Mouse (Mus musculus): ENCODE results near the gene Gm9747. TPM values are rescaled to one million over a fixed set of nuclear protein-coding genes. Genes with fewer than 3 reads are reported as not detected.

Gene Gm9747
- total and polyA plus RNA-seq, 2 experiments from 2014 or later = 14.8 TPM; not detected in 1

GRCm38 (mm10) chr1:82257457-82257856, 24.5 kb downstream of the Gm9747 start:
- H3K36me3 ChIP-seq (ENCODE audit: insufficient read depth) = no peaks in the 10 kb centered on the region; the same call in 1 of the 2 replicates
- no peak overlapping the region for H3K4me2 ChIP-seq (ENCODE audit: low read depth)
- H3K4me1 ChIP-seq (ENCODE audit: insufficient read depth) = 0 out of 2 replicates have a peak, but pooled peaks cover 5% of the 10 kb centered on the region
- ATAC-seq = no peak
- WGBS = 47% methylated on average over 5 of the region's 5 CpGs
- DNase-seq = no peak
- no peak overlapping the region for H3K9ac ChIP-seq
- H3K27me3 ChIP-seq (ENCODE audit: insufficient read depth, low read length) = no peaks in the 10 kb centered on the region
- no peak overlapping the region for H3K4me3 ChIP-seq (ENCODE audit: low read depth, low read length)
- H3K9me3 ChIP-seq (ENCODE audit: low read length) = no peaks in the 10 kb centered on the region
- H3K27ac ChIP-seq (ENCODE audit: low read depth, low read length) = no peak overlapping the region
- no peak for TF ChIP-seq CTCF (IDR thresholded peaks at IDR 0.05; ENCODE audit: low read depth)

- Histone ChIP-seq H3K36me3 (ENCODE audit: insufficient read depth) (no peaks in the 10 kb centered on the region; the same call in 1 of the 2 replicates), H3K9ac (no peak overlapping the region), H3K4me3 (ENCODE audit: low read depth, low read length) (no peak overlapping the region), H3K4me1 (ENCODE audit: insufficient read depth) (0 out of 2 replicates have a peak, but pooled peaks cover 5% of the 10 kb centered on the region), H3K27ac (ENCODE audit: low read depth, low read length) (no peak overlapping the region), H3K9me3 (ENCODE audit: low read length) (no peaks in the 10 kb centered on the region), H3K27me3 (ENCODE audit: insufficient read depth, low read length) (no peaks in the 10 kb centered on the region), H3K4me2 (ENCODE audit: low read depth) (no peak overlapping the region)
- DNase-seq = no peak
- no peak for ATAC-seq
- WGBS = 45% methylated on average over 7 of the region's 7 CpGs
- no peak for TF ChIP-seq CTCF (IDR thresholded peaks at IDR 0.05; ENCODE audit: low read depth)
Observed at GRCm38 (mm10) chr1:82258331-82258730, 25.4 kb downstream of the Gm9747 start.

GRCm38 (mm10) chr1:82260055-82260454, 27.1 kb downstream of the Gm9747 start:
- 21% methylated on average over 3 of the region's 3 CpGs for WGBS
- ATAC-seq = no peak

GRCm38 (mm10) chr1:82261053-82261618, 28.2 kb downstream of the Gm9747 start:
- Histone ChIP-seq H3K9me3 (ENCODE audit: low read length) (no peaks in the 10 kb centered on the region), H3K4me1 (ENCODE audit: insufficient read depth) (0 out of 2 replicates have a peak, but pooled peaks cover 5% of the 10 kb centered on the region), H3K27me3 (ENCODE audit: insufficient read depth, low read length) (no peaks in the 10 kb centered on the region), H3K4me2 (ENCODE audit: low read depth) (no peak overlapping the region), H3K27ac (ENCODE audit: low read depth, low read length) (no peak overlapping the region), H3K36me3 (ENCODE audit: insufficient read depth) (no peaks in the 10 kb centered on the region), H3K9ac (no peak overlapping the region), H3K4me3 (ENCODE audit: low read depth, low read length) (no peak overlapping the region)
- WGBS = 25% methylated on average over 9 of the region's 9 CpGs
- DNase-seq (peak; percentile 54), ATAC-seq (peak; percentile 67)
- no peak for TF ChIP-seq CTCF (IDR thresholded peaks at IDR 0.05; ENCODE audit: low read depth)

More at GRCm38 (mm10) chr1:82260055-82260454, 27.1 kb downstream of the Gm9747 start:
- 0 out of 2 replicates have a peak, but pooled peaks cover 5% of the 10 kb centered on the region for H3K4me1 ChIP-seq (ENCODE audit: insufficient read depth)
- DNase-seq = no peak
- TF ChIP-seq CTCF (IDR thresholded peaks at IDR 0.05; ENCODE audit: low read depth) = no peak
- H3K9me3 ChIP-seq (ENCODE audit: low read length) = no peaks in the 10 kb centered on the region
- no peak overlapping the region for H3K4me3 ChIP-seq (ENCODE audit: low read depth, low read length)
- no peak overlapping the region for H3K9ac ChIP-seq
- no peaks in the 10 kb centered on the region for H3K27me3 ChIP-seq (ENCODE audit: insufficient read depth, low read length)
- H3K4me2 ChIP-seq (ENCODE audit: low read depth) = no peak overlapping the region
- H3K27ac ChIP-seq (ENCODE audit: low read depth, low read length) = no peak overlapping the region
- no peaks in the 10 kb centered on the region for H3K36me3 ChIP-seq (ENCODE audit: insufficient read depth)

GRCm38 (mm10) chr1:82261638-82262037, 28.7 kb downstream of the Gm9747 start:
- TF ChIP-seq CTCF (IDR thresholded peaks at IDR 0.05; ENCODE audit: low read depth) = no peak
- no peak overlapping the region for H3K4me2 ChIP-seq (ENCODE audit: low read depth)
- H3K4me3 ChIP-seq (ENCODE audit: low read depth, low read length) = no peak overlapping the region
- 56% methylated on average over 5 of the region's 5 CpGs for WGBS
- ATAC-seq (no peak), DNase-seq (no peak)
- no peak overlapping the region for H3K9ac ChIP-seq
- H3K27ac ChIP-seq (ENCODE audit: low read depth, low read length) = no peak overlapping the region
- no peaks in the 10 kb centered on the region for H3K36me3 ChIP-seq (ENCODE audit: insufficient read depth)
- H3K27me3 ChIP-seq (ENCODE audit: insufficient read depth, low read length) = no peaks in the 10 kb centered on the region
- H3K4me1 ChIP-seq (ENCODE audit: insufficient read depth) = 0 out of 2 replicates have a peak, but pooled peaks cover 5% of the 10 kb centered on the region
- no peaks in the 10 kb centered on the region for H3K9me3 ChIP-seq (ENCODE audit: low read length)

GRCm38 (mm10) chr1:82262331-82262730, 29.4 kb downstream of the Gm9747 start:
- H3K27me3 ChIP-seq (ENCODE audit: insufficient read depth, low read length) = no peaks in the 10 kb centered on the region
- H3K4me2 ChIP-seq (ENCODE audit: low read depth) = no peak overlapping the region
- 37% methylated on average over 1 of the region's 1 CpGs for WGBS
- 0 out of 2 replicates have a peak, but pooled peaks cover 5% of the 10 kb centered on the region for H3K4me1 ChIP-seq (ENCODE audit: insufficient read depth)
- no peak overlapping the region for H3K27ac ChIP-seq (ENCODE audit: low read depth, low read length)
- no peak for TF ChIP-seq CTCF (IDR thresholded peaks at IDR 0.05; ENCODE audit: low read depth)
- H3K36me3 ChIP-seq (ENCODE audit: insufficient read depth) = no peaks in the 10 kb centered on the region
- H3K9ac ChIP-seq = no peak overlapping the region
- no peak overlapping the region for H3K4me3 ChIP-seq (ENCODE audit: low read depth, low read length)
- DNase-seq (no peak), ATAC-seq (no peak)
- H3K9me3 ChIP-seq (ENCODE audit: low read length) = no peaks in the 10 kb centered on the region

- DNase-seq (no peak), ATAC-seq (no peak)
- Histone ChIP-seq H3K4me1 (ENCODE audit: insufficient read depth) (no peaks in the 10 kb centered on the region), H3K9me3 (ENCODE audit: low read length) (no peaks in the 10 kb centered on the region), H3K36me3 (ENCODE audit: insufficient read depth) (no peaks in the 10 kb centered on the region), H3K27ac (ENCODE audit: low read depth, low read length) (no peak overlapping the region), H3K9ac (no peak overlapping the region), H3K4me2 (ENCODE audit: low read depth) (no peak overlapping the region), H3K27me3 (ENCODE audit: insufficient read depth, low read length) (no peaks in the 10 kb centered on the region), H3K4me3 (ENCODE audit: low read depth, low read length) (no peak overlapping the region)
- no peak for TF ChIP-seq CTCF (IDR thresholded peaks at IDR 0.05; ENCODE audit: low read depth)
- 78% methylated on average over 4 of the region's 4 CpGs for WGBS
Observed at GRCm38 (mm10) chr1:82267547-82267946, 34.6 kb downstream of the Gm9747 start.

Data from forebrain, postnatal 0 days (tissue).